Mouse (Mus musculus) embryo, embryonic 9.5 days (tissue): Measurements from ENCODE around the gene Tmem150b.

Experiments
- DNase-seq: peaks from one replicate; pipeline ENCODE4 v3.0.0-alpha.2; 2017; ENCODE audit errors: extremely low spot score

The Tmem150b gene

DNA sequence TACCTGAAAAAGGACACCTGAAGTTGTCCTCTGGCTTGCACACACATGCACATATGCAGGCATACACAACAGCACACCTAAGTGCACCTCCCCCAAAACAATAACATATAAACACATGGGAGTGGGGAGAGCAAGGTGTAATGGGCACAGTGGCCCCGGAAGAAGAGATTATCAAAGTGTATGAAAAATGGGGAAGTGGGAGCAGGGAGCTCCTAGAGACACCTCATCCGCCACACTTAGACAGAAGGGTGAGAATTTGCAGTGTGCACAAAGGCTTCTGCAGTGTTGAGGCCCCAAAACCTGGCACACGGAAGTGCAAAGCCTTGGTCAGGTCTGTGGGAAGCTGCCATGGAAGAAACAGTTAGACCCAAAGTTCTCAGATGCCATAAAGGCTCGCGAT lies 6.0 kb upstream of the Tmem150b start:
- no peak for DNase-seq

DNA sequence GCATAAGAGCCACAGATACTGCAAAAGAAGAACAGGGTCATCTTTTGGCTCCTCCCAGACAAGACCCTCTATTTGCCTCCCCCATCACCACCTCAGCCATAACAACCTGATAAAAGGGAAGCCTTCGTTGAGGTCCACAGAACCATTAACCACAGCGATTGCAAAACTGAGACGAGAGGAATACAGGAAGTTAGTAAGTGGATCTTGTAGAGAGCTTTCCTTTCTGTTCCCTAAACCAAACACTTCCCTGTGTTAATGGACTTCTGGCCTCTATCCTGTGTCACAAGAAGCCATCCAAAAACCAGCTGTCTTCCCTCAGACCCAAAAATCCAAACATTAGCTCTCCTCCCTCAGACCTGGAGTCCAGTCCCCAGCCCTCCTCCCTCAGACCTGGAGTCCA lies 690 bp downstream of the Tmem150b start:
- DNase-seq = no peak

DNA sequence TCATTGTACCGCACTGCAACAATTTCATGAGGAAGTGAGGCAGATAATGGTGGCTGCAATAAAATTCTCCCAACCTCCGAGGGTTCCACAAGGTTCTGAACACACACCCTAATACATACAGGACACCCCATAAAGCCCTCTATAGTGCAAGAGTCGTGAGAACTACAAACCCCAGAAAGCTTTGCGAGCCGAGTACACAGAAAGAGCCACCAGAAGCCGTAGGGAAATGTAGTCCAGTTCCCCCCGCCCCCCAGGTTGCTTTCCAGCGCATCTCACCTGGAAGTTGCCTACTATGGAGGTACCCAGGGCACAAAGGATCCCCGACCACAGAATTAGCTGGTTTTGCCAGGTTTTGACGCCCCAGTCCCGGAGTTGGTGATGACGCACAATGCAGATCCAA lies 1.5 kb downstream of the Tmem150b start:
- no peak for DNase-seq

DNA sequence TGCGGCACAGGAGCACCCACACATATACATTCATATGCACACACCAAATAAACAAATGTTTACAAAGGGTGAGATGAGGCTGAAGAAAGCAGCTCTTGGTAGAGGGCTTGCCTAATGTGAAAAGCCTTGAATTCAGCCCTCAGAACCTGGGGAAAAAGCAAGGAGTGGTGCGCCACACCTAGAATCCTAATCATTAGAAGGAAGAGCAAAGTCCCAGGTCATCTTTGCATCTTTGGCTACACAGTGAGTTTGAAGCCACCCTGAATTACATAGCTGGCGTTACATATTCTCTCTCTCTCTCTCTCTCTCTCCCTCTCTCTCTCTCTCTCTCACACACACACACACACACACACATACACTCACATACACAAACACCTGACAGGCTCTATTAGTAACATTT lies 5.8 kb downstream of the Tmem150b start:
- no peak for DNase-seq

DNA sequence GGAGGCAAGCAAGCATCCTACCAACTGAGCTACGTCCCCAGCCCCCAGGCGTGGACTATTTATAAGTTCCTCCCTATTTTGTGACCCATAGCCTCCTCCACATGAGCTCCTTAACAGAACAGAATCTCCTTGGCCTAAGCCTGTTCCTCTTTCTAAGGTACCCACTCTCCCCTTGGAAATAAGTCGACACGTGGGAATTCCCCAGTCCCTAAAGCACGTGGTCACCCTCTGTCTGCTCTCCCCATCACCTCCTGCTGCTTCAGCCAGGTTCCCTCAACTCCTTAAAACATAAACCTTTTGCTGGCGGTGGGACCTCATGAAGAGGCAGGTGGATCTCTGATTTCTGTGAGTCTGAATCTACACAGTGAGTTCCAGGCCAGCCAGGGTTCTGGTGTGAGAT lies 8.1 kb downstream of the Tmem150b start:
- no peak for DNase-seq

DNA sequence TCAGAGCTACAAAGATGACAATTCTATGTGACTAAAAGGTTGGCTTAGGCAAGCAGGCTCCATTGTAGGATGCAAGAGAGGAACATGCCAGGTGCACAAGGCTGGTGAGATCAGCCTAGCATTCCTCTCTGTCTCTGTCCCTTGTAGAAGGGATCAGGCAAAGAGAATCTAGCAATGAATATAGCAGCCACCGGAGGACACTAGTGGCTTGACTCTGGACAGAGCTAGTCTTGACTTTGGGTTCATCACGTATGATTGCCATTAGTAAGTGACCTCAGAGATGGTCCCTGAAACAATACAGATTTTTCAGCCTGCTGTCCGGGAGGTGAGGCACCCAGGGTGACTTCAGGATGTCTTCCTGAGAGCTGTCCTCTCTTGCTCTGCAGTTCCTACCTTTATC lies 12.5 kb downstream of the Tmem150b start:
- no peak for DNase-seq

DNA sequence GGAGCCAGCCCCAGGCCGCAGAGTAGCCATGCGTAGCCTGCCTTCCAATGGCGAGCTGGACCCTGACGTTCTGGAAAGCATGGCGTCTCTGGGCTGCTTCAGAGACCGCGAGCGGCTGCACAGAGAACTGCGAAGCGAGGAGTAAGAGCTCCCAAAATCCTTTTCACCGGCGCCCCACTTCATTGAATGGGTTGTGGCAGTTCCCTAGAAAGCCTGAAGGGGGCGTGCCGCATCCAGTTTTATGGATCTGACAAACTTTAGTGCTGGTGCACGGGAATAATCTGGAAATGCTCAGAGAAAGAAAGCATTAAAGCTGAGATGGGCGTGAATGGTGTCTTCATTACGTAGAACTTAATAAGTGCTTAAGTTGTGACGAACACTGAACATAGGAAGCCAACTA lies 20.0 kb downstream of the Tmem150b start:
- DNase-seq = peak; percentile 37

DNA sequence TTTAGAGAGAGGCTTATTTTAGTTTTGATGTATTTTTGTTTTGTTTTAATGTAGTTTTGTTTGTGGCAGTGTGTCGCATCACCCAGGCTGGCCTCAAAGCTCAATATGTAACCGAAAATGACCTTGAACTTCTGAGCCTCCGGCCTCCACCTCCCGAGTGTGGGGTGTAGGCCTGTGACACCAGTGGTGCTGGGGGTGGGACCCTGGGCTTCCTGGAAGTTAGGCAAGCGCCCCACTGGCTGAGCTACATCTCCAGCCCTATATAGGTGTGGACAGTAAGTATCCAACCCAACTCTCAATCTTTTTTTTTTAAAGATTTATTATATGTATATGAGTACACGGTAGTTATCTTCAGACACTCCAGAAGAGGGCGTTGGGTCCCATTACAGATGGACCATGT lies 21.9 kb downstream of the Tmem150b start:
- DNase-seq = no peak

DNA sequence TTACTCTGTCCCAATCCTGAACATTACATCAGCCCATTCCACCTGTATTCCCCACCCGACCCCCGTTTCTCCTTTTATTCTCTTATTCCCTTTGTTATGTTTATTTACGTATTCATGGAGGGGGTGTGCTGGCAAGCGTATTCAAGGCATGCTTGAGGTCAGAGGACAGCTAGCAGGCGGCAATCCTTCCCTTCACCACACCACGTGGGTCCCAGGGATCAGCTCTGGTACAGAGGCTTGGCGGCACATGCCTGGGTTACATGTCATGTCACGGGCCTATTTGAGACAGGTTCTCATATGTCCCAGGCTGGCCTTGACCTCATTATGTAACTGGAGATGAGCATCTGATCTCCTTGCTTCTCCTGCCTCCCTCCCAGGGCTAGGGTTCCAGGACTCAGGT lies 22.7 kb downstream of the Tmem150b start:
- DNase-seq = no peak

DNA sequence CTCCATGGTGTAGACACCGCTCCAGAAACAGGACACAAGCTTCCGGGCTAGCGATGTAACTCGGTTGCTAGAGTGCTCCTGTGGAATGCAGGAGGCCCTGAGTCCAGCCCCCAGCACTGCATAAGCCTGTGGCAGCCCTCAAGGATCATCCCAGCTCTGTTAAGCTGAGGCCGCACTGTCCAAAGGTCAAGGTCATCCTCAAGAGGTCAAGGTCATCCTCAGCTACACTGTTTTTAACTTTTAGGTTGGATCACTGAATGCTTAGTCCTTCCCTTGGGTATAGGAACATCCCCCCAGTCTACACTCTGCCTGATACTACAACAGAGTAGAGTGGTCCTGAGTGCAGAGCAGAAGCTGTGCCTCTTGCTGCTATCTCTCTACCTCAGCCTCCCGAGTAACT lies 32.0 kb downstream of the Tmem150b start:
- DNase-seq = no peak

DNA sequence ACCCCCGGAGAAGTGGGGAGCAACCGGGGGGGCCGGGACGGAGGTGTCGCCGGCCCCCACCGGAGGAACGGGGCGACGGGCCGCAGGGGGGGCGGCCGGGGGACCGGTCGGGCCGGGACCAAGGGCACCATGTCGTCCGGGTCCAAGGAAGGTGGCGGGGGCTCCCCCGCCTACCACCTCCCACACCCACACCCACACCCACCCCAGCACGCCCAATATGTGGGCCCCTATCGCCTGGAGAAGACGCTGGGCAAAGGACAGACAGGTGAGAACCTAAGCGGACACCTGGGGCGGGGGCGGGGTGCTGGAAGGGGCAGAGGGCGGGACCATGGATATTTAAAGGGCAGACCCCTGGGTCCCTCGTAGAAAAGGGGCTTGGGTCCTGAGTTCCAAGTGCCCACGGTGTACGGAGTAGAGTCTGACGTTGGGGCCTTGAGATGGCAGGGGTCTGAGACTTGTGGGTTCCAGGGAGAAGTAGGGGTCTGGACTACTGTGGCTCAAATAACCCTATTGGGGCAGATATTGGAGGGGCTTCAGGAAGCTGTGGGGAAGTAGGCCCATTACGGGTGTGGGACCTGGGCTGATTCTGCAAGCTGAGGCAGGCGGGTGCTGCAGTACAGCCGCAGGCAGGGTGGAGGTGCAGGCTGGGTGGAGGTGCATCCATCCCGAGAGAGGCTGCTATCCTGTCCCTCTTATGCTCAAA lies 33.9 kb downstream of the Tmem150b start:
- DNase-seq = peak; percentile 45

DNA sequence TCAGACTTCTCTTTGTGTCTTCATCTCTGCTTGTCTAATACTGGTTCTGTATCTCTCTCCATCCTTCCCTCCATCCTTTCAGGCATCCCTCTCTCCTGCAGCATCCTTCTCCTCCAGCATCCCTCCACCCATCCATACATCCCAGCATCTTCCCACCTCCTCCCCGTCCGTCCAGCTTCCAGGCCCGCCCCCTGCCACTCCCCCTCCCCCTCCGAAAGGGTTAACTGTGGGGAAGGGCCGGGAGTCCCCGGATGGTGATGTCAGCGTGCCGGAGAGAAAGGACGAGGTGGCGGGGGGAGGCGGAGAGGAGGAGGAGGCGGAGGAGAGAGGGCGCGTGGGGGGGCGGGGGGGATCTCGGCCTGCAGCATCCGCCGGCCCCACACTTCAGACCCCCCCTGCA lies 34.7 kb downstream of the Tmem150b start, which contains the start of gene Brsk1:
TSS of gene Brsk1 (plus strand) at position 218 of the 400 bp plus-strand sequence.
- DNase-seq = peak; percentile 94

DNA sequence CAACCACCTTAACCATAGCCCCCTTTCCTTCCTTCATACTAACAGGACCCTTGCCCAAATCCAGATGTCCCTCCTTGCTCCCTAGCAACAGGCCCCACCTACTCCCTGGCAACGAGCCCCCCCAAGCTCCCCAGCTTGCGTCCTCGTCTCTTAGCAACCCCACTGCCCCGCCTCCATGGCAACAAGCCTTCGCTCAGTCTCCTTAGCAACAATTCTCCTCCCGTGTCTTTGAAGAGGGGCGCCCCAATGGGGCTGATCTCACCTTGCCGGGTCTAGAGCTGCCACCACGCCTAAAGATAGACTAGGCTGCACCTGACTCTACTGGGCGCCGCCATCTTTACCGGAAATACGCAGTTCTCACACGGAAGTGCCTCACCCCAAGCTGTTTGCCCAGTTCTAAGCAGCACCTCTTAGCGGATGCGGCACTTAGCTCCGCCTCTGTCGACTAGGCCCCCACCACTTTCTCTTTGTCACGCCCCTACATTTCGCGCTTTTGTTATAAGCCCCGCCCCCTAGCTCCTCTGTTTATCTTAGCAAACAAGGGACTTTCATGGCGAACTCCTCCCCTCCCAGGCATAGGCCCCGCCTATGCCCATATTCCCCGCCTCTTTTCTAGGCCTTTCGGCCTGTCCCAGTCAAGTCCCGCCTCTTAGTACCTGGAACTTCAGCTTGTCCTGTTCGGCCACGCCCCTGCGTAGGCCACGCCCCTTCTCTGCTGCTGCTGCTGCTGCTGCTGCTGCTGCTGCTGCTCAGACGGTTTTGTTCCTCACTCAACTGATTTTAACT lies 40.2 kb downstream of the Tmem150b start, which contains the start of gene Hspbp1:
TSS of gene Hspbp1 (minus strand) at position 437 of the 786 bp plus-strand sequence.
- DNase-seq = peak; percentile 99

DNA sequence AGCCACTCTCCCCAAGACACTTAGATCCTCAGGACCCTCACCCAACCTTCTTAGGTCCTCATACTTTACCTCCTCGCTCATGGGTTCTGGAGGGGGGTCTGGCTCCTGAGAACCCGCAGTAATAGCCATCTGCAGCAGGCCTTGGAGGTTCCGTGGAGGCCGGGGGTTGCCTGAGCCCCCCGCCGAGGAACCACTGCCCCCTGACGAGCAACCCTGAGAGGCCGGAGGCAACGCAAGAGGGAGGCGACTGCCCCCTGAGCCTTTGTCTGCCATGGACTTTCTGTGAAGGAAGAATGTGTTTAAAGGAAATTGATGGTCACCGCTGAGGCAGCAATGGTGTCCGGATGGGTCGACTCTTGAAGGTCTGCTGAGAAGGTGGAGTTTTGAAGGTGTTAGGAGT lies 40.8 kb downstream of the Tmem150b start:
- no peak for DNase-seq

DNA sequence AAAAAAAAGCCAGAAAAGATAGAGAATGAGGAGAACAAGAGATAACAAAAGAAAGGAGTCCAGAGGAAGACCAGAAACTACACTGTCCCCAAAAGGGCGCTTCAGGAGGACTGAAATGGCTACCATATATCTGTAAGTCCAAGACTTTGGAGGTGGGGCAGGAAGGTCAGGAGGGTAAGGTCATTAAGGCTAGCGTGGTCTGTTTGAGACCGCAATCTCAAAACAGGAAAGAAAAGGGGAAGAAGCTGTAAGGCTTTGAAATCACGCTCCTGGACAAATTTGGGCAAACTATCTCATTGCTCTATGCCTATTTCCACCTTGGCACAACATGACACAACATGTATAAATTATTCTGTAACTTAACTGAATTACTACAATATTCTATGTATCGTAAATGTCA lies 41.7 kb downstream of the Tmem150b start:
- no peak for DNase-seq

DNA sequence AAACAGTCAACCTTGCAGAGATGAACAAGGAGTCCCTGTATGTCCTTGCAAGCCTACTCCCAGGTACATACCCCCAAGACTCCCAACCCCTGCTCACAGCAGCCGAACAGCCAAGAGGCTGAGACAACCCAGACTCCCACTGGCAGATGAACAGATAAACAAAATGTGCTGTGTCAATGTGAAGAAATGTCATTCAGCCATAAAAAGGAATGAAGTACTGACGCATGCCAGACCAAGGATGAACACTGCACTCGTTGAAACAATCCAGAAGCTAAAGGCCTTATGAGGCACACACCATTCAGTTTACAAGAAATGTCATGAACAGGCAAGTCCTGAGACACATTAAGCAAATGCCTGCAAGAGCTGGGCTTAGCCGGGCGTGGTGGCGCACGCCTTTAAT lies 49.8 kb downstream of the Tmem150b start:
- no peak for DNase-seq

DNA sequence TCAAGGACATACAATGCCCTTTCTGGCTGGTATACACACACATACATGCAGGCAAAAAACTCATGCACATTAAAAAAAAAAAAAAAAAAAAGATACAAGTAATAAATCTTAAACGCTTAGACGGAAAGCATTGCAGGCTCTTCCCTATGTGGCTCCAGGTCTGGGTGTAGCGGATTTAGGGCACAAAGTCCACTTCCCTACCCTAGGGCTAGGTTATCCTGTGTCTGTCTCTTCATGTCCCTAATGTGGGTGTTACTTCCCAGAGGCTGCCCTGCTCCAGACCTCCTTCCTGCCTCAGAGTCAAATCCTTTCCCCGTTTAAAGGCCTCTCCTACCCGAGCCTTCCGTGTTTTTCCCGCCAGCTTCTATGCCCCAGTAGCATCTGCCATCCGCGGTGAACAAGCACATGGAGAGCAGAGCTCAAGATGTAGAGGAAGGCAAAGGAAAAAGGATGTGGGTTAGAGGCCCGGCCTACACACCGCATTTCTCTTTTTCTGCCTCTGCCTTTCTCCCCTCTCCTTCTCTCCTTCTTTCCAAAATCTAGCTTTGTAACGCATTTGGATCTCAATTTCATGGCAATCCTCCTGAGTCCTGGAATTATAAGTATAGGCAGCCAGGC lies 50.8 kb downstream of the Tmem150b start:
- DNase-seq = no peak

DNA sequence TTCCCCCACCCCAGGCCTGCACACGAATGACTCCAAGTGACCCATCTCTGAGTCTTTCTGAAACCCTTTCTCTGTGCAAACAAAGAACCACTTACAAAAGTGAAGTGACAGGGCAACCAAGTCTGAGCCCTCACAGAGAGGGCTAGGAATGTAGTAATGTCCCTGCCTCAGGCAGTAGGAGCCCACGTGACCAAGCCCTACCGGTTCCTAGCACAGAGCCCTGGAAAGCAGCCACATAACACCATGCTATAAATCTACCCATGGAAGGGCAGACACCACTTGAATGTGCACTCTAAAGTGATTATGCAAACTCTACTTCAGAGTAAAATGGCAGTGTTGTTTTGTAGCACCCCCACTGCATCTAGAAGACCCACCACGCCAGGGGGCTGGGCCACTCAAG lies 53.1 kb downstream of the Tmem150b start:
- DNase-seq = no peak

DNA sequence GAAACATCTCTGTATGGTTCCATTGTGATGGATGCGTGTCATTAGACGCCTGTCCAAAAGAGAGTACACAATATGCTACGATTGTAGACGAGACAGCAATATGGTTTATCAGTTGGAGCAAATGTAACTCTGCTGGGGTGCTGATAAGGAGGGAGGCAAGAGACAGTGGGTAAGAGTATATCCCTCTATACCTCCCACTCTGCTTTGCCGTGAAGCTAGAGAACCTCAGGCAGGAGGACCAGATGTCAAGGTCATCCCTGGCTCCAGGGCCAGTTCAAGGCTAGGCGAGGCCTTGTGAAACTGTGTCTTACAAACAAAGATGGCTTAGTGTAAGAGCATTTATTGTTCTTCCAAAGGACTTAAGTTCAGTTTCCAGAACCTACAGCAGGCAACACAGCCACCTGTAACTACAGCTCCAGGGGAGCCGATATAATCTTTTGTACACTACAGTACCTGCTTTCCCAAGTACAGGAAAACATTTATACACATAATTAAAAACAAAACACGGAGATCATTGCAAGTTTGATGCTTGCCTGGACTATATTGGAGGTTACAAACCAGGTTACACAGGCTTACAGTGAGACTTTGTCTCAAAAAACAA lies 54.3 kb downstream of the Tmem150b start:
- DNase-seq = no peak

DNA sequence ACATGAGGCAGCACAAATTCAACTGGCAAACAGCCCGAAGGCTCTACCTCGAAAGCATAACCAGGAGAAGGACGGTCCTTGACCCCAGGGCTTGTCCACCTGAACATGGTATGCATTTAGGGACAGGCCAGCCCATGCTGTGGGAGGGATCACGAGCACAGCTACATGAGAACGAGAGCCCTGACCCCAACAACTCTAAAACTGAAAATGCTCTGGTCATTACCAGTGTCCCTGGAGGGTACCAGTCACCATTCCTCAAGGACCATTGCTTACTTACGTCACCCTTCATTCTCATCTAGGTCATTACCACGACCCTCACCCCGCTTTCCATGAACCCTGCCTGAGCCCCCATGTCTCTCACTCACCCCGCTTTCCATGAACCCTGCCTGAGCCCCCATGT lies 55.9 kb downstream of the Tmem150b start:
- no peak for DNase-seq

DNA sequence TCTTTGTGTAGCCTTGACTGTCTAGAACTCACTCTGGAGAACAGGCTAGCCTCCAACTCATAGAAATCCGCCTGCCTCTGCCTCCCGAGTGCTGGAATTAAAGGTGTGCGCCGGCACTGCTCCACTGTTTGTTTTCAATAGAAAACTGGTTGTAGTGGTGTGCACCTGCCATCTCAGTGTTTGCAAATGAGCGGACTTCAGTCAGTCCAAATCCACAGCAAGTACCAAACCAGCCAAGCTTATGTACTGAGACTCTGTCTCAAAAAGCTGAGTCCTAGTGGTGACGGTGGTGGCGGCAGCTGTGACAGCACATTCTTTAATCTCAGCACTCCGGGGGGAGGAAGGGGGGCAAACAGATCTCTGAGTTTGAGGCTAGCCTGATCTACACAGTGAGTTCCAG lies 56.5 kb downstream of the Tmem150b start:
- no peak for DNase-seq

DNA sequence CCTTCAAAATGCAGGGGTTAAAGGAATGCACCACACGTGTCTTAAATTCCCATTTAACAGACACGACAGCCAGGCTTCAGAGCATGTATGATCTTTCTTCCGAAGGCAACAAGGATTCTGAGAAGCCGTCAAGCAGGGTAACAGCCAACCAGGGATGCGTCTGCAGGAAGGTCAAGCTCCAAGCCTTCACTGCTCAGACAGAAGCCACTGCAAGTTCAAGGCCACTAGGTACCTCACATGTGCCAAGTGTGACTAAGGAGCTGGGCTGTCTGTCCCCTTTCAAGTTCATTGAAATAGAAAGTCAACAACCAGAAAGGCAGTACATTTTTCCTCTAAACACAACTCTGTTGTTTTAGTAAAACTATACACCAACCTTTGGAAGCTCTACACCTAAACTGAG lies 58.2 kb downstream of the Tmem150b start:
- no peak for DNase-seq
